Mouse (Mus musculus) heart, embryonic 12.5 days (tissue): Measurements from ENCODE around the gene Wipf1. TPM values are rescaled to one million over a fixed set of nuclear protein-coding genes. Genes with fewer than 3 reads are reported as not detected.

Experiments used
- ATAC-seq: fragments of 200-750 bp; cut with Nextera tagmentation; 2 replicates; pipeline ENCODE4 v1.8.0; 2017; ENCODE audit warnings: moderate TSS enrichment, moderate library complexity; ENCODE audit not compliant: insufficient number of reproducible peaks, low FRiP score
- H3K27ac ChIP-seq: fragments of 300-500 bp; sonication (generic); 2 replicates; pipeline ENCODE4 v1.5.1; 2016; ENCODE audit warnings: mild to moderate bottlenecking, moderate library complexity; ENCODE audit not compliant: poor library complexity, severe bottlenecking
- H3K27me3 ChIP-seq: fragments of 300-500 bp; sonication (generic); replicated peaks from 2 replicates; pipeline ENCODE4 v1.6.1; 2016; ENCODE audit warnings: mild to moderate bottlenecking, moderate library complexity
- H3K36me3 ChIP-seq: fragments of 300-500 bp; sonication (generic); 2 replicates; pipeline ENCODE4 v1.6.1; 2016; ENCODE audit warnings: mild to moderate bottlenecking, moderate library complexity
- H3K4me1 ChIP-seq: fragments of 300-500 bp; sonication (generic); replicated peaks from 2 replicates; pipeline ENCODE4 v1.6.1; 2016; ENCODE audit warnings: mild to moderate bottlenecking
- H3K4me2 ChIP-seq: fragments of 300-500 bp; sonication (generic); 2 replicates; pipeline ENCODE4 v1.6.1; 2016; ENCODE audit warnings: mild to moderate bottlenecking, moderate library complexity
- H3K4me3 ChIP-seq: fragments of 300-500 bp; sonication (generic); 2 replicates; pipeline ENCODE4 v1.5.1; 2016; ENCODE audit warnings: mild to moderate bottlenecking
- H3K9ac ChIP-seq: fragments of 300-500 bp; sonication (generic); 2 replicates; pipeline ENCODE4 v1.6.1; 2016; ENCODE audit warnings: mild to moderate bottlenecking, moderate library complexity
- H3K9me3 ChIP-seq: fragments of 300-500 bp; sonication (generic); replicated peaks from 2 replicates; pipeline ENCODE4 v1.6.1; 2016; ENCODE audit warnings: mild to moderate bottlenecking, moderate library complexity
- WGBS: fragments of 180-500 bp; shearing (Covaris S2); methylation state at CpG from one replicate; pipeline ENCODE4 v1.1.7; 2016; 5-methylcytosine and 5-hydroxymethylcytosine counted together
- polyA plus RNA-seq: library from polyadenylated mRNA; unstranded; fragments of >200 nt; fragmentation: Nextera tagmentation; extraction: Ambion mirVana; gene quantifications from 2 replicates; pipeline ENCODE4 v1.2.1, GENCODE M21; 2016

Wipf1 gene
- polyA plus RNA-seq, 1 experiment from 2014 or later = 7.3 TPM

- ATAC-seq = no peak
These were observed 75.3 kb downstream of the Wipf1 start for GRCm38 (mm10) chr2:73454186-73454585.

GRCm38 (mm10) chr2:73453717-73454116 lies 75.8 kb downstream of the Wipf1 start:
- H3K27me3 ChIP-seq = no peaks in the 10 kb centered on the region
- H3K27ac ChIP-seq = no peak overlapping the region
- peaks cover 6% of the 10 kb centered on the region; the same call in 1 of the 2 replicates for H3K4me1 ChIP-seq
- H3K4me2 ChIP-seq = no peak overlapping the region
- no peak overlapping the region for H3K9ac ChIP-seq
- H3K36me3 ChIP-seq = no peaks in the 10 kb centered on the region
- ATAC-seq = no peak
- WGBS = 63% methylated on average over 4 of the region's 4 CpGs
- no peaks in the 10 kb centered on the region for H3K9me3 ChIP-seq
- H3K4me3 ChIP-seq = no peak overlapping the region

More at GRCm38 (mm10) chr2:73454186-73454585, 75.3 kb downstream of the Wipf1 start:
- WGBS = 62% methylated on average over 4 of the region's 4 CpGs
- Histone ChIP-seq H3K27ac (no peak overlapping the region), H3K36me3 (no peaks in the 10 kb centered on the region), H3K4me2 (no peak overlapping the region), H3K4me3 (no peak overlapping the region), H3K9ac (no peak overlapping the region), H3K27me3 (no peaks in the 10 kb centered on the region), H3K9me3 (no peaks in the 10 kb centered on the region), H3K4me1 (peaks cover 6% of the 10 kb centered on the region; the same call in 1 of the 2 replicates)

GRCm38 (mm10) chr2:73453085-73453484 lies 76.4 kb downstream of the Wipf1 start:
- Histone ChIP-seq H3K9me3 (no peaks in the 10 kb centered on the region), H3K4me3 (no peak overlapping the region), H3K9ac (no peak overlapping the region), H3K27me3 (no peaks in the 10 kb centered on the region), H3K36me3 (no peaks in the 10 kb centered on the region), H3K27ac (no peak overlapping the region), H3K4me1 (peaks cover 6% of the 10 kb centered on the region; the same call in 1 of the 2 replicates), H3K4me2 (no peak overlapping the region)
- ATAC-seq = no peak
- 92% methylated on average over 5 of the region's 5 CpGs for WGBS

- no peak overlapping the region for H3K4me3 ChIP-seq
- no peaks in the 10 kb centered on the region; the same call in 1 of the 2 replicates for H3K36me3 ChIP-seq
- H3K9ac ChIP-seq = no peak overlapping the region
- no peaks in the 10 kb centered on the region for H3K9me3 ChIP-seq
- H3K27ac ChIP-seq = no peak overlapping the region
- no peak overlapping the region for H3K4me2 ChIP-seq
- ATAC-seq = no peak
- H3K27me3 ChIP-seq = no peaks in the 10 kb centered on the region
- WGBS = 66% methylated on average over 7 of the region's 7 CpGs
- H3K4me1 ChIP-seq = peaks cover 6% of the 10 kb centered on the region; the same call in 1 of the 2 replicates
These were observed 77.0 kb downstream of the Wipf1 start for GRCm38 (mm10) chr2:73452556-73452955.

- 87% methylated on average over 3 of the region's 3 CpGs for WGBS
- Histone ChIP-seq H3K4me3 (no peak overlapping the region), H3K27ac (no peak overlapping the region), H3K4me2 (no peak overlapping the region), H3K36me3 (peaks cover 7% of the 10 kb centered on the region), H3K9me3 (no peaks in the 10 kb centered on the region), H3K4me1 (peaks cover 6% of the 10 kb centered on the region; the same call in 1 of the 2 replicates), H3K27me3 (no peaks in the 10 kb centered on the region), H3K9ac (no peak overlapping the region)
- ATAC-seq = no peak
These were observed 78.0 kb downstream of the Wipf1 start for GRCm38 (mm10) chr2:73451541-73451940.

- Histone ChIP-seq H3K4me3 (no peak overlapping the region), H3K9ac (no peak overlapping the region), H3K36me3 (peaks cover 7% of the 10 kb centered on the region), H3K27me3 (no peaks in the 10 kb centered on the region), H3K27ac (no peak overlapping the region), H3K4me2 (no peak overlapping the region), H3K4me1 (peaks cover 6% of the 10 kb centered on the region; the same call in 1 of the 2 replicates), H3K9me3 (no peaks in the 10 kb centered on the region)
- ATAC-seq = no peak
- WGBS = 62% methylated on average over 6 of the region's 6 CpGs
These were observed 79.3 kb downstream of the Wipf1 start for GRCm38 (mm10) chr2:73450172-73450715.

GRCm38 (mm10) chr2:73443985-73444384 lies 85.5 kb downstream of the Wipf1 start:
- ATAC-seq = no peak
- Histone ChIP-seq H3K9me3 (no peaks in the 10 kb centered on the region), H3K4me1 (no peaks in the 10 kb centered on the region), H3K4me3 (no peak overlapping the region), H3K27me3 (no peaks in the 10 kb centered on the region), H3K9ac (no peak overlapping the region), H3K4me2 (no peak overlapping the region), H3K27ac (no peak overlapping the region), H3K36me3 (peaks cover 34% of the 10 kb centered on the region)
- 75% methylated on average over 10 of the region's 10 CpGs for WGBS

GRCm38 (mm10) chr2:73442015-73442414 lies 87.5 kb downstream of the Wipf1 start:
- 71% methylated on average over 2 of the region's 2 CpGs for WGBS
- Histone ChIP-seq H3K4me2 (no peak overlapping the region), H3K36me3 (peaks cover 44% of the 10 kb centered on the region), H3K4me3 (no peak overlapping the region), H3K9me3 (no peaks in the 10 kb centered on the region), H3K27me3 (no peaks in the 10 kb centered on the region), H3K27ac (no peak overlapping the region), H3K9ac (no peak overlapping the region), H3K4me1 (0 out of 2 replicates have a peak, but pooled peaks cover under 1% of the 10 kb centered on the region)
- ATAC-seq = no peak

- Histone ChIP-seq H3K4me3 (no peak overlapping the region), H3K27ac (no peak overlapping the region), H3K9me3 (no peaks in the 10 kb centered on the region), H3K27me3 (no peaks in the 10 kb centered on the region), H3K36me3 (peaks cover 56% of the 10 kb centered on the region), H3K9ac (no peak overlapping the region), H3K4me1 (0 out of 2 replicates have a peak, but pooled peaks cover 4% of the 10 kb centered on the region), H3K4me2 (no peak overlapping the region)
- ATAC-seq = no peak
- 85% methylated on average over 2 of the region's 2 CpGs for WGBS
These were observed 89.2 kb downstream of the Wipf1 start for GRCm38 (mm10) chr2:73440319-73440718.

- ATAC-seq = no peak
- no peak overlapping the region for H3K4me3 ChIP-seq
- 53% methylated on average over 18 of the region's 18 CpGs for WGBS
- 0 out of 2 replicates have a peak, but pooled peaks cover 4% of the 10 kb centered on the region for H3K4me1 ChIP-seq
- H3K27ac ChIP-seq = no peak overlapping the region
- peak overlapping the region; percentile 40 for H3K4me2 ChIP-seq
- no peaks in the 10 kb centered on the region for H3K27me3 ChIP-seq
- no peaks in the 10 kb centered on the region for H3K9me3 ChIP-seq
- H3K36me3 ChIP-seq = peaks cover 62% of the 10 kb centered on the region
- no peak overlapping the region for H3K9ac ChIP-seq
These were observed 92.6 kb downstream of the Wipf1 start for GRCm38 (mm10) chr2:73436976-73437375.

- H3K4me3 ChIP-seq = no peak overlapping the region
- no peak overlapping the region for H3K4me2 ChIP-seq
- H3K9me3 ChIP-seq = no peaks in the 10 kb centered on the region
- no peak for ATAC-seq
- peaks cover 59% of the 10 kb centered on the region for H3K36me3 ChIP-seq
- no peak overlapping the region for H3K9ac ChIP-seq
- H3K27ac ChIP-seq = no peak overlapping the region
- WGBS = 92% methylated on average over 2 of the region's 2 CpGs
- no peaks in the 10 kb centered on the region for H3K27me3 ChIP-seq
- H3K4me1 ChIP-seq = 0 out of 2 replicates have a peak, but pooled peaks cover 4% of the 10 kb centered on the region
These were observed 93.7 kb downstream of the Wipf1 start for GRCm38 (mm10) chr2:73435847-73436246.
